Mouse (Mus musculus): ENCODE results near the gene Gins2. TPM values are rescaled to one million over a fixed set of nuclear protein-coding genes. Genes with fewer than 3 reads are reported as not detected.
A peak's percentile ranks its signal among the peaks of the same experiment; 100 is the strongest.

Gins2 gene
- polyA plus RNA-seq, 1 experiment from 2014 or later: 111 TPM

- Histone ChIP-seq H3K4me3 (replicated peaks) (no peak overlapping the region), H3K4me2 (peak overlapping the region; percentile 22), H3K9me3 (no peaks in the 10 kb centered on the region), H3K36me3 (peaks cover 34% of the 10 kb centered on the region), H3K27ac (peak overlapping the region; percentile 81), H3K4me1 (replicated peaks) (peaks cover 69% of the 10 kb centered on the region), H3K27me3 (no peaks in the 10 kb centered on the region), H3K9ac (replicated peaks) (no peak overlapping the region)
- no peak for ATAC-seq (ENCODE audit: insufficient number of reproducible peaks, insufficient read depth, low FRiP score, low TSS enrichment, low read depth)
- 23% methylated on average over 20 of the region's 20 CpGs for WGBS
Observed at GRCm38 (mm10) chr8:120563851-120564837, 25.0 kb downstream of the Gins2 start.

- Histone ChIP-seq H3K9ac (replicated peaks) (no peak overlapping the region), H3K27me3 (0 out of 2 replicates have a peak, but pooled peaks cover 2% of the 10 kb centered on the region), H3K9me3 (no peaks in the 10 kb centered on the region), H3K4me2 (peak overlapping the region; percentile 22; the same call in 1 of the 2 replicates), H3K27ac (peak overlapping the region; percentile 81), H3K4me1 (replicated peaks) (peaks cover 77% of the 10 kb centered on the region), H3K4me3 (replicated peaks) (no peak overlapping the region), H3K36me3 (peaks cover 29% of the 10 kb centered on the region)
- WGBS: 6% methylated on average over 8 of the region's 8 CpGs
- no peak for ATAC-seq (ENCODE audit: insufficient number of reproducible peaks, insufficient read depth, low FRiP score, low TSS enrichment, low read depth)
Observed at GRCm38 (mm10) chr8:120563348-120563724, 25.8 kb downstream of the Gins2 start.

GRCm38 (mm10) chr8:120562680-120563347 is 26.3 kb downstream of the Gins2 start:
- Histone ChIP-seq H3K4me2 (peak overlapping the region; percentile 22; the same call in 1 of the 2 replicates), H3K9me3 (no peaks in the 10 kb centered on the region), H3K4me3 (replicated peaks) (no peak overlapping the region), H3K4me1 (replicated peaks) (peaks cover 82% of the 10 kb centered on the region), H3K36me3 (peaks cover 24% of the 10 kb centered on the region), H3K9ac (replicated peaks) (no peak overlapping the region), H3K27ac (peak overlapping the region; percentile 81), H3K27me3 (0 out of 2 replicates have a peak, but pooled peaks cover 5% of the 10 kb centered on the region)
- 61% methylated on average over 18 of the region's 18 CpGs for WGBS
- ATAC-seq (ENCODE audit: insufficient number of reproducible peaks, insufficient read depth, low FRiP score, low TSS enrichment, low read depth): no peak

DNA sequence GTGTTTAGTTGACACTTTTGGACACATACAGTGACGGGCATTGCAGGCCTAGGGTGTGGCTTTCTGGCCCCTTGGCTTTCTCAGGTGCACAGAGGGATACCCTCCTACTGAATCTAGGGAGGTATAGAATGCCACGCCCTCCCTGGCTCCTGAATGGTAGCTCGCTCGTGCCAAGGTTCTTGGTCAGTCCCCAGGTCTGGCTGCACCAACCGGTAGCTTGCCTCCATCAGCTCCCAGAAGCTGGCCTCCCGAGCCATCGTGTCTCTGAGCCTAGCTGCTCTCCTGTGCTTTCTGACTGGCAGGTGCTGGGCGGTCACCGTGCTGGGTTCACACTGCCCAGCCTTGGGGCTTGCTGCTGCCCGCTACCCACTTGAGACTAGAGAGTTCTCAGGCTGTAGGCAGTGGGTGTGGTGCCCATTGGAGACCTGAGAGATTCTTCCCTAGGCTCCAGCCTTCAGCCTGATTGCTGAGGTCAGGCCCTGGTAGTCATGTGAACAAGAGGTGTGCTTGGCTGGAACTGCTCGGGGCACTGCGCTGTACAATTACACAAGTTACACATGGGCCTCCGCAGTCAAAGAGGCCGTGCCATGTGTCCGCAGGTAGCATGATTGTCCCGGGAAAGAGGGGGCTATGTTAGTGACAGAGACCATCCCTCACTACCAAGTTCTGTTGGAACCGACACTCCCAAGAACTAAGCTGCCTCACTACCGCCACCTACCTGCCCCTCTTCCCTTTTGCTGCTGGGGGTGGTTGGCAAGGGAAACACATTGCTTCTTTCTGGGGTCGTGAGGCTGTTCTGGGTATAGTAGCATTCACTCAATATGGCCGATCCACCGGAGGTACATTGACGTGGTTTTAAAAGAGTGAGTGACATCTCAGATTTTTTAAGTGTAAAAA is 27.3 kb downstream of the Gins2 start:
- Histone ChIP-seq H3K27ac (no peak overlapping the region; the same call in 1 of the 2 replicates), H3K4me3 (replicated peaks) (no peak overlapping the region), H3K4me1 (replicated peaks) (peaks cover 92% of the 10 kb centered on the region), H3K9me3 (no peaks in the 10 kb centered on the region), H3K4me2 (no peak overlapping the region), H3K27me3 (0 out of 2 replicates have a peak, but pooled peaks cover 5% of the 10 kb centered on the region), H3K36me3 (peaks cover 14% of the 10 kb centered on the region), H3K9ac (replicated peaks) (no peak overlapping the region)
- WGBS: 77% methylated on average over 22 of the region's 22 CpGs
- no peak for ATAC-seq (ENCODE audit: insufficient number of reproducible peaks, insufficient read depth, low FRiP score, low TSS enrichment, low read depth)

- no peak overlapping the region for H3K27ac ChIP-seq
- 45% methylated on average over 5 of the region's 5 CpGs for WGBS
- H3K36me3 ChIP-seq: peaks cover 8% of the 10 kb centered on the region; the same call in 1 of the 2 replicates
- no peak overlapping the region for H3K9ac ChIP-seq (replicated peaks)
- H3K9me3 ChIP-seq: no peaks in the 10 kb centered on the region
- H3K4me2 ChIP-seq: no peak overlapping the region
- H3K4me3 ChIP-seq (replicated peaks): no peak overlapping the region
- no peak for ATAC-seq (ENCODE audit: insufficient number of reproducible peaks, insufficient read depth, low FRiP score, low TSS enrichment, low read depth)
- H3K4me1 ChIP-seq (replicated peaks): peaks cover 99% of the 10 kb centered on the region
- H3K27me3 ChIP-seq: 0 out of 2 replicates have a peak, but pooled peaks cover 5% of the 10 kb centered on the region
Observed at GRCm38 (mm10) chr8:120560535-120560934, 28.6 kb downstream of the Gins2 start.

- 0 out of 2 replicates have a peak, but pooled peaks cover 5% of the 10 kb centered on the region for H3K27me3 ChIP-seq
- ATAC-seq (ENCODE audit: insufficient number of reproducible peaks, insufficient read depth, low FRiP score, low TSS enrichment, low read depth): no peak
- WGBS: 12% methylated on average over 11 of the region's 11 CpGs
- peak overlapping the region; percentile 53; the same call in 1 of the 2 replicates for H3K27ac ChIP-seq
- H3K4me2 ChIP-seq: 0 out of 2 replicates have a peak overlapping the region, but pooled peaks have one; percentile 4
- peaks cover 92% of the 10 kb centered on the region for H3K4me1 ChIP-seq (replicated peaks)
- no peaks in the 10 kb centered on the region for H3K9me3 ChIP-seq
- peaks cover 12% of the 10 kb centered on the region; the same call in 1 of the 2 replicates for H3K36me3 ChIP-seq
- H3K9ac ChIP-seq (replicated peaks): 0 out of 2 replicates have a peak overlapping the region, but pooled peaks have one; percentile 19
- no peak overlapping the region for H3K4me3 ChIP-seq (replicated peaks)
Observed at GRCm38 (mm10) chr8:120559654-120560053, 29.4 kb downstream of the Gins2 start.

- Histone ChIP-seq H3K27ac (no peak overlapping the region), H3K4me3 (replicated peaks) (no peak overlapping the region), H3K27me3 (0 out of 2 replicates have a peak, but pooled peaks cover 5% of the 10 kb centered on the region), H3K9me3 (no peaks in the 10 kb centered on the region), H3K4me2 (no peak overlapping the region), H3K4me1 (replicated peaks) (peaks cover 85% of the 10 kb centered on the region), H3K9ac (replicated peaks) (0 out of 2 replicates have a peak overlapping the region, but pooled peaks have one; percentile 31), H3K36me3 (peaks cover 25% of the 10 kb centered on the region)
- WGBS: 70% methylated on average over 4 of the region's 4 CpGs
- ATAC-seq (ENCODE audit: insufficient number of reproducible peaks, insufficient read depth, low FRiP score, low TSS enrichment, low read depth): no peak
Observed at GRCm38 (mm10) chr8:120558162-120558561, 30.9 kb downstream of the Gins2 start.

DNA sequence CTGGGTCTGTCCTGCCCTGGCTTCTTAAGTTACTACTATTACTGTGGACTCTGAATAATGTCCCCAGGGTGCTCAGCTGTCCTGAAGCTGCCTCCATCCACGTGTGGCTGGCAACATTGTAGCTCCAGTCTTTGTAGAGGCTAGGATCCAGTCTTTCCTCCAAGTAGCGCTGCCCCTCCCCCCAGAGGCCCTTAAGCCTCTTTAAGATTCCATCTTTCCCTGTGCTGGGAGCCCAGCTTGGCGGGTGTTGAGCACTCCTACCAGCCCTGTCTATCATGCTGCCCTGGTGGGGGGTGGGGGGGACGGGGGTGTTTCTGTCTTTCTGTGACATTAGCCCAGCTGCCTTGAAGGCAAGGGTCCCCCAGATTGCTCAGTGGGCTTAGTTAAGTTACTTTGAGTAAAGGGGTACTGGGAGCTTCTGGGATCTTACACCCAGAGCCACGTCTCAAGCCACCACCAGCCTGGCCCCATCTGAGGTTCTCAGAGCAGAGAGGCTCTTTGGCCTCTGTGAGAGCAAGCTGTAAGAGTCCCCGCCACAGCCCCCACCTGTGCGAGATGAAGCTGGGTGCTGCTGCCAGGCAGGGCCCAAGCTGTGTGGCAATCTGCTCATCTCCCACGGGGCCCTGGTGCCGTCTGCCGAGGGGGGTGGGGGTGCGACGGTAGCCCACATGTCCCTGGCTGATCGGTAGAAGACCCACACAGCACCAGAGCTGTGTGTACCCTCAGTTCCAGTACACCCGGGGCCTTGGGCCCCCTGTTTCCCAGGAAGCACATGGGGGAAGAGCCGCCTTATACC is 31.7 kb downstream of the Gins2 start:
- Histone ChIP-seq H3K27me3 (0 out of 2 replicates have a peak, but pooled peaks cover 5% of the 10 kb centered on the region), H3K9me3 (no peaks in the 10 kb centered on the region), H3K4me2 (no peak overlapping the region), H3K4me3 (replicated peaks) (no peak overlapping the region), H3K36me3 (peaks cover 21% of the 10 kb centered on the region), H3K27ac (no peak overlapping the region), H3K4me1 (replicated peaks) (peaks cover 84% of the 10 kb centered on the region), H3K9ac (replicated peaks) (no peak overlapping the region)
- ATAC-seq (ENCODE audit: insufficient number of reproducible peaks, insufficient read depth, low FRiP score, low TSS enrichment, low read depth): no peak
- 62% methylated on average over 15 of the region's 15 CpGs for WGBS

DNA sequence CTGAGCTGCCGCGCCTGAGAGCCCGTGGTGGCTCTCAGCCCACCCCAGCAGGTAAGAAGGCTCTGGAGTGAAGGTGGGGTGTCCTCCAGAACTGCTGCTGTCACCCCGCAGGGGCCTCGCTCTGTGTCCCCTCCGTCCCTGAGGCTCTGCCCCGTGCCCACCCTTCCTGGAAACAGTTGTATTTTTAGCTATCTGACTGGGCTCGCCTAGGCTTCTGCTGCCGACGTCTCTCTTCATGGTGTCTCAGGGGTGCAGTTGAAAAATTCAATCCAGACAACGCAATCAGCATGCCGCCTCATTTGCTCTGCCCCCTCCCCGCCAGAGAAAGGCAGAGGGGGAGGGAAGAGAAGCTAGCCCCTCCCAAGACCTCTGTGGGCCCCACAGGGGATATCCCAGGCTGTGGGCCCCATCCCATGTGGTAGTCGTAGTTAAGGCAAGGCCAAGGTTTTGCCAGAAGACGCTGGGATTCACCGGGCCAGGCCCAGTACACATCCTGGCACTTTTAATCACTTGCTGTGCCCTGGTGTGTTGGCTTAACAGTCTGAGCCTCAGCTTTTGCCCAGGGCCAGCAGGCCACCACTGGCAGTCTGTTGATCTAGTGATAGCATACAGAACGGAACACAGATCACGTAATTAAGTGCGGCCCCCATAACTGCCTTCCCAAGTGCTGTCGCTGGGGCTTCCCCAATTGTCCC is 32.8 kb downstream of the Gins2 start:
- H3K36me3 ChIP-seq: peaks cover 21% of the 10 kb centered on the region
- H3K27ac ChIP-seq: peak overlapping the region; percentile 57; the same call in 1 of the 2 replicates
- 0 out of 2 replicates have a peak, but pooled peaks cover 5% of the 10 kb centered on the region for H3K27me3 ChIP-seq
- H3K9me3 ChIP-seq: no peaks in the 10 kb centered on the region
- no peak overlapping the region for H3K4me3 ChIP-seq (replicated peaks)
- peak overlapping the region; percentile 17; the same call in 1 of the 2 replicates for H3K4me2 ChIP-seq
- 55% methylated on average over 20 of the region's 20 CpGs for WGBS
- ATAC-seq (ENCODE audit: insufficient number of reproducible peaks, insufficient read depth, low FRiP score, low TSS enrichment, low read depth): no peak
- 0 out of 2 replicates have a peak overlapping the region, but pooled peaks have one; percentile 23 for H3K9ac ChIP-seq (replicated peaks)
- H3K4me1 ChIP-seq (replicated peaks): peaks cover 84% of the 10 kb centered on the region

Data from limb, embryonic 12.5 days (tissue).